Mouse (Mus musculus): Measurements from ENCODE around the gene Wfdc15a. TPM values are rescaled to one million over a fixed set of nuclear protein-coding genes. Genes with fewer than 3 reads are reported as not detected.

The Wfdc15a gene
- polyA plus RNA-seq, 1 experiment from 2014 or later: not detected

DNA sequence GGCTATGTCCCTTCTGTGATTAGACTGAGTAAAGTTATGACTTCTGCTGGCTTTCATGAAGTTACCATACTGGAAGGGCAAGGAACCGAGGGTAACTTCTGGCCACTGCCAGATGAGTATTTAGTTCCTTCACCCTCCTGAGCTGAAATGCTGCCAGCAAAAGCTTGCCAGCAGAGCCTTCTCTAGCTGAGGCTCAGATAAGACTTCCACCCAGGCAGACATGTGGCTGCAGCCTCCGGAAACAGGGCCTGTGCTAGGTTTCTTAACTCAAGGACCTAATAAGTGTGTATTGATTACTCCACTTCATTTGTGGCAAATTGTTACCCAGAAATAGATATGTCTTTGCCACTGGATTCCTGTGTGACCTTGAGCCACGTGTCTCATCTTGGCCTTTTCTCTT is 26.5 kb downstream of the Wfdc15a start:
- DNase-seq (ENCODE audit: low spot score): no peak
- Histone ChIP-seq H3K27me3 (replicated peaks; ENCODE audit: control insufficient read depth, insufficient read depth, low read length) (peaks cover 41% of the 10 kb centered on the region), H3K36me3 (ENCODE audit: control insufficient read depth, insufficient read depth, low read length) (no peaks in the 10 kb centered on the region), H3K4me3 (ENCODE audit: low read depth, low read length) (no peak overlapping the region), H3K4me1 (ENCODE audit: control insufficient read depth, insufficient read depth, low read length) (peaks cover 24% of the 10 kb centered on the region), H3K4me2 (ENCODE audit: low read depth, low read length) (no peak overlapping the region), H3K27ac (replicated peaks; ENCODE audit: low read depth, low read length) (no peak overlapping the region), H3K9ac (ENCODE audit: low read depth, low read length) (no peak overlapping the region), H3K9me3 (ENCODE audit: control insufficient read depth, low read length) (no peaks in the 10 kb centered on the region)
- no peak for ATAC-seq (ENCODE audit: low read depth)
- 55% methylated on average over 3 of the region's 3 CpGs for WGBS

DNA sequence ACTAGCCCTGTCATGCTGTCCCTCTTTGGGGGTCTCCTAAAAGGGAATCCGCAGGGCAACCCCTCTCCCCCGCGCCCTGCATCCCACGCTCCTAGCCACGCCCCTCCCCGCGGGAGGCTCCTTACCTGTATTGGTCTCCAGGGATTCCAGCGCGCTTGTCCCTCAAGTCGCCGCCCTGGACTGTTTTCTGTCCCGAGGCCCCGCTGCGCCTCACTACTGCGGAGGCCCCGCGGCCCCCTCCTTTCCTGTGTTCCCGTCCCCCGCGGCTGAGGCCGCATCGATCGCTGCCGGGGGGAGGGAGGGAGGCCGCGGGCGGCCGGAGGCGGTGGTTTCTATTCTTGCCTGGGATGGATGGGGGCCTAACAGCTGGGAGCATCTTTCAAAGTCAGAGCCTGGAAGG is 29.0 kb downstream of the Wfdc15a start, which contains the start of gene Kcns1:
Gene Kcns1, minus strand, starts transcription at position 212 of the 400 bp plus-strand sequence.
- peak within 1 kb of the TSS; percentile 55 for H3K9ac ChIP-seq (ENCODE audit: low read depth, low read length)
- peak within 1 kb of the TSS; percentile 37 for H3K4me3 ChIP-seq (ENCODE audit: low read depth, low read length)
- no peak for DNase-seq (ENCODE audit: low spot score)
- peak within 1 kb of the TSS; percentile 68 for H3K4me2 ChIP-seq (ENCODE audit: low read depth, low read length)
- peaks cover 31% of the 10 kb centered on the region for H3K4me1 ChIP-seq (ENCODE audit: control insufficient read depth, insufficient read depth, low read length)
- ATAC-seq (ENCODE audit: low read depth): no peak
- H3K9me3 ChIP-seq (ENCODE audit: control insufficient read depth, low read length): no peaks in the 10 kb centered on the region
- H3K36me3 ChIP-seq (ENCODE audit: control insufficient read depth, insufficient read depth, low read length): no peaks in the 10 kb centered on the region
- no peak within 1 kb of the TSS for H3K27ac ChIP-seq (replicated peaks; ENCODE audit: low read depth, low read length)
- H3K27me3 ChIP-seq (replicated peaks; ENCODE audit: control insufficient read depth, insufficient read depth, low read length): peaks cover 66% of the 10 kb centered on the region
- WGBS: 0% methylated on average over 16 of the region's 29 CpGs

DNA sequence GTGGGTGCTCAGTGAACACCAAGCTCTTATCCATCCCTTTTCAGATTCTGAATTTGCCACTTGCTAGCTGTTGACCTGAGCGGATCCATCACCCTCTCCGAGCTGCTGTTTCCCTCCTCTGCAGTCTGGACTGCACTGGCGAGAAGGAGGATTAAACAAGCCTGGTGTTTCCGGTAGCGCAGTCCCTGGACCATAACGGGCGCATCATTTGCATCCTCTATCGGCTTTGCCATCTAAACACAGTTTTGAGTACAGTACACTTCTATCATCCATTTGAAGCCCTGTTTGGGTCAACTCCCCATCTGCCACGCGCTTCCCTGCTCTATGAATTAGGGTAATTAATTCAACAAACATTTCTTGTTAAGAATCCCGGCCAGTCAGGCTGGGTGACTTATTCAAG is 29.6 kb downstream of the Wfdc15a start:
- WGBS: 5% methylated on average over 11 of the region's 11 CpGs
- DNase-seq (ENCODE audit: low spot score): no peak
- Histone ChIP-seq H3K27ac (replicated peaks; ENCODE audit: low read depth, low read length) (no peak overlapping the region), H3K27me3 (replicated peaks; ENCODE audit: control insufficient read depth, insufficient read depth, low read length) (peaks cover 66% of the 10 kb centered on the region), H3K9ac (ENCODE audit: low read depth, low read length) (0 out of 2 replicates have a peak overlapping the region, but pooled peaks have one; percentile 55), H3K36me3 (ENCODE audit: control insufficient read depth, insufficient read depth, low read length) (no peaks in the 10 kb centered on the region), H3K4me3 (ENCODE audit: low read depth, low read length) (peak overlapping the region; percentile 37), H3K9me3 (ENCODE audit: control insufficient read depth, low read length) (no peaks in the 10 kb centered on the region), H3K4me1 (ENCODE audit: control insufficient read depth, insufficient read depth, low read length) (peaks cover 31% of the 10 kb centered on the region), H3K4me2 (ENCODE audit: low read depth, low read length) (peak overlapping the region; percentile 68)
- ATAC-seq (ENCODE audit: low read depth): no peak

DNA sequence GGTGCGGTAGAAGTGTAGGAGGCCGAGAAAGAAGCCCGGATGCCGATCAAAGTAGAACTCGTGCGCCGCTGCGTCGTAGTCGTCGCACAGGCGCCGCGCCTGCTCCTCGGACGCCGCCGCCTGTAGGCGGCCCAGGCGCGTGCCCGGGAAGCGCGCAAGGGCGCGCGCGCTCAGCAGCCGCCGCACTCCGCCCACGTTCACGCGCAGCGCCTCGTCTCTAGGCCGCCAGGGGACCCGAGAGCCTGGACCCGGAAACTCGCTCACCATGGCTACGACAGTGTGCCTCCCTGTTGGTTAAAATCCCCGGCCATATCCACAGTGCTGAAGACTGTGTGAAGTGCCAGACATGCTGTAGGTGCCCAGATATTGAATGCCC is 31.4 kb downstream of the Wfdc15a start:
- Histone ChIP-seq H3K4me3 (ENCODE audit: low read depth, low read length) (peak overlapping the region; percentile 38), H3K4me1 (ENCODE audit: control insufficient read depth, insufficient read depth, low read length) (peaks cover 24% of the 10 kb centered on the region), H3K4me2 (ENCODE audit: low read depth, low read length) (peak overlapping the region; percentile 60), H3K36me3 (ENCODE audit: control insufficient read depth, insufficient read depth, low read length) (no peaks in the 10 kb centered on the region), H3K27ac (replicated peaks; ENCODE audit: low read depth, low read length) (no peak overlapping the region), H3K27me3 (replicated peaks; ENCODE audit: control insufficient read depth, insufficient read depth, low read length) (peaks cover 66% of the 10 kb centered on the region), H3K9ac (ENCODE audit: low read depth, low read length) (peak overlapping the region; percentile 48), H3K9me3 (ENCODE audit: control insufficient read depth, low read length) (no peaks in the 10 kb centered on the region)
- DNase-seq (ENCODE audit: low spot score) (no peak), ATAC-seq (ENCODE audit: low read depth) (no peak; the same call in 1 of the 2 replicates)
- 40% methylated on average over 3 of the region's 42 CpGs for WGBS

DNA sequence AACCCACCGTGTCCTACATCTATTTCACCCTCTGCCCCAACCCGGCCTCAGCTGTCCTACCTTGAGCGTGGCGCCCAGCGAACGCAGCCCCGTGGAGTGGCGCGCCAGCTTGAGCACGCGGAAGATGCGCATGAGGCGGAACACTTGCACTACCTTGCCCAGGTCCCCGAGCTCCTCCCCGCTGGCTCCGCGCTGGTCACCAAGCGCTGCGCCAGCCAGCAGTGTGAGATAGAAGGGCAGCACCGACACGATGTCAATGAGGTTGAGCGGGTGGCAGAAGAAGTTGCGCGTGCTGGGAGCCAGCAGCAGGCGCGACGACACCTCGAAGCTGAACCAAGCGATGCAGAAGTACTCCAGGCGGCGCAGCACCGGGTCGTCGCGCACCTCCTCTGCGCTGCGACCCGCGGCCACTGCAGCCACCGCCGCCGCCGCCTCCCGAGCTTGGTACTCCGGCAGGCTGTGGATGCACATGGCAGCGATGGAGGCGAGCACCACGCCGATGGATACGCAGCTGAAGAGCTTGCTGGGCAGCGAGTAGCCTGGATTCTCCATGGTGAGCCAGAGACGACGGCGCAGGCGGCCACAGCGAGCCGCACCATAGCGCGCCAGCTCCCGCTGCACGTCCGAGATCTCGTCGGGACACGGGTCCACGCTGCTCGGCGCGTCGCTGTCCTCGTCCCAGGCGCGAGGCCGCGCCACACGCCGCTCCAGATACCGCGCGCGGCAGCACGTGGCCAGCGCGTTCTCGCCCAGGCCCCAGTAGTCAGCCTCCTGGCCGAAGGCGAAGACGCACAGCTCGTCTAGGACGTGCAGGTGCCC is 32.0 kb downstream of the Wfdc15a start:
- Histone ChIP-seq H3K4me2 (ENCODE audit: low read depth, low read length) (peak overlapping the region; percentile 60), H3K27ac (replicated peaks; ENCODE audit: low read depth, low read length) (no peak overlapping the region), H3K4me1 (ENCODE audit: control insufficient read depth, insufficient read depth, low read length) (peaks cover 24% of the 10 kb centered on the region), H3K27me3 (replicated peaks; ENCODE audit: control insufficient read depth, insufficient read depth, low read length) (peaks cover 66% of the 10 kb centered on the region), H3K36me3 (ENCODE audit: control insufficient read depth, insufficient read depth, low read length) (no peaks in the 10 kb centered on the region), H3K4me3 (ENCODE audit: low read depth, low read length) (peak overlapping the region; percentile 38), H3K9ac (ENCODE audit: low read depth, low read length) (peak overlapping the region; percentile 48), H3K9me3 (ENCODE audit: control insufficient read depth, low read length) (no peaks in the 10 kb centered on the region)
- ATAC-seq (ENCODE audit: low read depth): peak; percentile 26; the same call in 1 of the 2 replicates
- 16% methylated on average over 54 of the region's 90 CpGs for WGBS
- no peak for DNase-seq (ENCODE audit: low spot score)

DNA sequence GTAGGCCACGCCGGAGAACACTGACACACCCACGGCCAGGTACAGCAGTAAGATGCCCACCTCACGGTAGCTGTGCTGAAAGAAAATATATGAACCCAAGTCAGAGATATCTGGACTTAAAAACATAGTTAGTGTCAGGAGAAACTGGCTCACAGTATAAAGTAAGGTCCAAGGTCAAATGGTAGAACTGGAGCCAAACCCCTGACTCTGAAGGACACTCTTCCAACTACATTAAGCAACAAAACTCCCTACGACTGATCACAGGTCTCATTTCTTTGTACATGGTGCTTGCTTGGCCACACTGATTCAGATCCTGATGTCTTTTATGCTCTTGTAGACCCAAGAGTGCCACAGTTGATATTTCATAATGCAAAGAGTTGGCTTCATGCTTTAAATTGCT is 35.0 kb downstream of the Wfdc15a start:
- Histone ChIP-seq H3K27me3 (replicated peaks; ENCODE audit: control insufficient read depth, insufficient read depth, low read length) (peaks cover 41% of the 10 kb centered on the region), H3K4me2 (ENCODE audit: low read depth, low read length) (no peak overlapping the region), H3K9me3 (ENCODE audit: control insufficient read depth, low read length) (no peaks in the 10 kb centered on the region), H3K4me3 (ENCODE audit: low read depth, low read length) (no peak overlapping the region), H3K4me1 (ENCODE audit: control insufficient read depth, insufficient read depth, low read length) (peaks cover 11% of the 10 kb centered on the region), H3K36me3 (ENCODE audit: control insufficient read depth, insufficient read depth, low read length) (no peaks in the 10 kb centered on the region), H3K9ac (ENCODE audit: low read depth, low read length) (no peak overlapping the region), H3K27ac (replicated peaks; ENCODE audit: low read depth, low read length) (no peak overlapping the region)
- WGBS: 91% methylated on average over 5 of the region's 5 CpGs
- no peak for ATAC-seq (ENCODE audit: low read depth)
- DNase-seq (ENCODE audit: low spot score): no peak

DNA sequence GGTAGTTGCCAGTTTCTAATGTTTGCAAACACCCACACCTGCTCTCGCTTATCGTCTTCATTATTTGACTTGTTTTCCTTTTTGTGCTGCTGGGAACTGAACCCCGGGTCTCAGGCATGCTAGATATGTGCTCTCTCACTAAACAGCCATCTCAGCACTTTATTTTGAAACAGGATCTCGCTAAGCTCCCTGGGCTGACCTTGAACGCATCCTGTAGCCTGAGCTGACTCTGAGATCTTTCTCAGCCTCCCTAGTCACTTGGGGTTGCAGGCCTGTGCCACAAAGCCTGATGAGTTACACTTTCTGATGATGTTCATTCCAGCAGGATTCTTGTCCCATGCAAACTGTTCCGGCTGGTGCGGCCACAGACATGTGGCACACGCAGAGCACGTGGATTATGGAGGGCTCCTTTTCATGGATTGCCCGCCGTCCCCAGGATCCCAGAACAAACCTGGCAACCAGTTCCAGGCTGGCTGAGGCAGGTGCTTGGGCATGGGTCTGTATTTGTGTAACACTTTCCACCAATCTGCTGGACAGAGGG is 38.3 kb downstream of the Wfdc15a start:
- H3K27ac ChIP-seq (replicated peaks; ENCODE audit: low read depth, low read length): no peak overlapping the region
- H3K36me3 ChIP-seq (ENCODE audit: control insufficient read depth, insufficient read depth, low read length): no peaks in the 10 kb centered on the region; the same call in 1 of the 2 replicates
- DNase-seq (ENCODE audit: low spot score): no peak
- peaks cover 7% of the 10 kb centered on the region for H3K27me3 ChIP-seq (replicated peaks; ENCODE audit: control insufficient read depth, insufficient read depth, low read length)
- H3K9me3 ChIP-seq (ENCODE audit: control insufficient read depth, low read length): no peaks in the 10 kb centered on the region
- no peak overlapping the region for H3K9ac ChIP-seq (ENCODE audit: low read depth, low read length)
- no peak overlapping the region for H3K4me2 ChIP-seq (ENCODE audit: low read depth, low read length)
- H3K4me1 ChIP-seq (ENCODE audit: control insufficient read depth, insufficient read depth, low read length): no peaks in the 10 kb centered on the region
- WGBS: 76% methylated on average over 11 of the region's 11 CpGs
- no peak overlapping the region for H3K4me3 ChIP-seq (ENCODE audit: low read depth, low read length)
- no peak for ATAC-seq (ENCODE audit: low read depth)

DNA sequence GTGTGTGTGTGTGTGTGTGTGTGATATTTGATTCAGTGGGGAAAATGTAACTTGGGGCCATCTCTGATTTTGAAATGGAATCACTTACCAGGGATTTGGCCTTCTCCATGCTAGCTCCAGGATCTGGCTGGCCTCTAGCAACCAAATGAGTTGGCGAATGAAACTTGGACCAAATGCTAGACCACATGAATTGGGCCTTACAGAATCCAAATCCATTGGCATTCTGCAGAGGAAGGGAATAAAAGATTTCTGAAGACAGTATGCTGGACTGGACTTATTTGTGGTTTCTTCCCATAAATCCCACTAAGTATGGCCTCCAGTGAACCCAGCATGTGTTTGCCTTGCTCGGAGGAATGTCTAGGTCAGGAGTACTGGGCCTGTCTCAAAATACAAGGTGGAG is 41.1 kb downstream of the Wfdc15a start:
- no peak overlapping the region for H3K4me3 ChIP-seq (ENCODE audit: low read depth, low read length)
- no peak overlapping the region for H3K4me2 ChIP-seq (ENCODE audit: low read depth, low read length)
- DNase-seq (ENCODE audit: low spot score) (peak; percentile 68), ATAC-seq (ENCODE audit: low read depth) (no peak)
- no peaks in the 10 kb centered on the region for H3K4me1 ChIP-seq (ENCODE audit: control insufficient read depth, insufficient read depth, low read length)
- no peaks in the 10 kb centered on the region for H3K9me3 ChIP-seq (ENCODE audit: control insufficient read depth, low read length)
- 57% methylated on average over 2 of the region's 2 CpGs for WGBS
- H3K9ac ChIP-seq (ENCODE audit: low read depth, low read length): no peak overlapping the region
- H3K27ac ChIP-seq (replicated peaks; ENCODE audit: low read depth, low read length): no peak overlapping the region
- peaks cover 3% of the 10 kb centered on the region for H3K36me3 ChIP-seq (ENCODE audit: control insufficient read depth, insufficient read depth, low read length)
- H3K27me3 ChIP-seq (replicated peaks; ENCODE audit: control insufficient read depth, insufficient read depth, low read length): no peaks in the 10 kb centered on the region
